Mouse (Mus musculus) heart, adult 2 months (tissue): Measurements from ENCODE around the gene Src.

Experiments used
- CTCF ChIP-seq: fragments of 200-600 bp; IDR thresholded peaks from 2 replicates; pipeline ENCODE4 v1.8.1; 2022; ENCODE audit warnings: antibody characterized with exemption, mild to moderate bottlenecking, moderate library complexity
- POLR2A ChIP-seq: fragments of 200-500 bp; IDR thresholded peaks from 2 replicates; pipeline ENCODE4 v1.6.1; 2011; ENCODE audit warnings: mild to moderate bottlenecking, low read depth, low read length, control low read depth; ENCODE audit not compliant: insufficient read depth

GRCm38 (mm10) chr2:157464746-157465126 is 46.5 kb downstream of the Src start:
- TF ChIP-seq POLR2A (no peak), CTCF (no peak)
